Mouse (Mus musculus): ENCODE measurements around the gene Trhr2. TPM values are rescaled to one million over a fixed set of nuclear protein-coding genes. Genes with fewer than 3 reads are reported as not detected.

The Trhr2 gene
- not detected for polyA plus RNA-seq (2012; fragmentation: generic; extraction: Trizol)

GRCm38 (mm10) chr8:122360696-122361416, at the start of gene Trhr2:
Gene Trhr2, minus strand, starts transcription at chr8:122360746.

GRCm38 (mm10) chr8:122376365-122377231, 16.1 kb upstream of the Trhr2 start, which contains the start of gene Zc3h18:
Gene Zc3h18, plus strand, starts transcription at chr8:122376609.

Other genes with a start within 250 kb of the Trhr2 start
- gene Zfpm1, start 78.6 kb downstream of the Trhr2 start, polyA plus RNA-seq (2012; fragmentation: generic; extraction: Trizol): 10 to 100 TPM in 1 of 2 experiments, 1 to 10 TPM in 1; 9.8 to 17.3 TPM
- gene Zc3h18, start 15.9 kb upstream of the Trhr2 start, polyA plus RNA-seq (2012; fragmentation: generic; extraction: Trizol): 10 to 100 TPM in 1 of 2 experiments, 1 to 10 TPM in 1; 5.7 to 28.5 TPM
- gene Il17c, start 61.3 kb upstream of the Trhr2 start, polyA plus RNA-seq (2012; fragmentation: generic; extraction: Trizol): not detected
- gene Cyba, start 72.2 kb upstream of the Trhr2 start, polyA plus RNA-seq (2012; fragmentation: generic; extraction: Trizol): not detected
- gene Mvd, start 82.7 kb upstream of the Trhr2 start, polyA plus RNA-seq (2012; fragmentation: generic; extraction: Trizol): 10 to 100 TPM; 24.3 to 41.3 TPM
- gene Snai3, start 100.0 kb upstream of the Trhr2 start, polyA plus RNA-seq (2012; fragmentation: generic; extraction: Trizol): under 1 TPM in 1 of 2 experiments, not detected in 1; 0.01 TPM
- 10 to 100 TPM in 1 of 2 experiments, 1 to 10 TPM in 1; 9.7 to 37.6 TPM for gene Rnf166, start 115.3 kb upstream of the Trhr2 start, polyA plus RNA-seq (2012; fragmentation: generic; extraction: Trizol)
- 10 to 100 TPM; 21.2 to 35.3 TPM for gene Ctu2, start 115.4 kb upstream of the Trhr2 start, polyA plus RNA-seq (2012; fragmentation: generic; extraction: Trizol)
- 10 to 100 TPM; 66.5 to 76.0 TPM for gene Piezo1, start 190.6 kb upstream of the Trhr2 start, polyA plus RNA-seq (2012; fragmentation: generic; extraction: Trizol)
- gene Cdt1, start 207.3 kb upstream of the Trhr2 start, polyA plus RNA-seq (2012; fragmentation: generic; extraction: Trizol): 10 to 100 TPM; 15.3 to 56.8 TPM
- 100 to 1,000 TPM; 310 to 859 TPM for gene Aprt, start 216.2 kb upstream of the Trhr2 start, polyA plus RNA-seq (2012; fragmentation: generic; extraction: Trizol)

Measured in C3H10T1/2 (cell line).